Mouse (Mus musculus): ENCODE data around the gene Mup11.
"Not testable (repeated sequence)": the region's sequence is repeated elsewhere in the genome, so short reads cannot be mapped to it uniquely, and the experiment has no call there.

Mup11 gene

GRCm38 (mm10) chr4:60662311-60662710 is at the start of gene Mup11:
Gene Mup11 (minus strand): TSS chr4:60662411.
- not testable (repeated sequence) for DNase-seq (ENCODE audit: low read depth, low spot score)
